Mouse (Mus musculus) large intestine, adult 2 months (tissue): ENCODE data around the gene Cldn6. TPM values are rescaled to one million over a fixed set of nuclear protein-coding genes. Genes with fewer than 3 reads are reported as not detected.
A peak's percentile ranks its signal among the peaks of the same experiment; 100 is the strongest.

ENCODE experiments used
- DNase-seq: peaks from one replicate; pipeline ENCODE4 v3.0.0-alpha.2; 2012; ENCODE audit warnings: low read depth, low spot score
- WGBS: fragments of 180-500 bp; shearing (Covaris S2); methylation state at CpG from one replicate; pipeline ENCODE4 v1.1.7; 2018; 5-methylcytosine and 5-hydroxymethylcytosine counted together
- polyA plus RNA-seq: library from polyadenylated mRNA; depleted of rRNA; stranded (reverse); fragments of >200 nt; gene quantifications from 2 replicates; pipeline ENCODE4 v1.2.3, GENCODE M21; 2012; rRNA removed

The Cldn6 gene
- not detected in 2 replicates for polyA plus RNA-seq

GRCm38 (mm10) chr17:23679127-23679835 is at the start of gene Cldn6:
Gene Cldn6 (plus strand): TSS chr17:23679249.
- 15% methylated on average over 38 of the region's 38 CpGs for WGBS
- no peak for DNase-seq

- WGBS = 14% methylated on average over 22 of the region's 22 CpGs
- no peak for DNase-seq
Observed at GRCm38 (mm10) chr17:23630195-23631020, 48.6 kb upstream of the Cldn6 start.

- WGBS = 72% methylated on average over 8 of the region's 8 CpGs
- DNase-seq = no peak
Observed at GRCm38 (mm10) chr17:23631241-23631640, 47.8 kb upstream of the Cldn6 start.

GRCm38 (mm10) chr17:23644613-23645495 is 34.2 kb upstream of the Cldn6 start, which contains the start of gene Mmp25:
Gene Mmp25 (minus strand): TSS chr17:23645277.
- 2% methylated on average over 58 of the region's 58 CpGs for whole genome bisulfite sequencing
- no peak for DNase-seq

- 57% methylated on average over 10 of the region's 10 CpGs for WGBS
- DNase-seq = no peak
Observed at GRCm38 (mm10) chr17:23645894-23646293, 33.2 kb upstream of the Cldn6 start.

GRCm38 (mm10) chr17:23651363-23651762 is 27.7 kb upstream of the Cldn6 start:
- WGBS = 64% methylated on average over 6 of the region's 6 CpGs

GRCm38 (mm10) chr17:23653324-23653723 is 25.7 kb upstream of the Cldn6 start:
- WGBS = 75% methylated on average over 2 of the region's 2 CpGs
- no peak for DNase-seq

More at GRCm38 (mm10) chr17:23651363-23651762, 27.7 kb upstream of the Cldn6 start:
- no peak for DNase-seq

- WGBS = 37% methylated on average over 6 of the region's 6 CpGs
Observed at GRCm38 (mm10) chr17:23654001-23654400, 25.0 kb upstream of the Cldn6 start.

GRCm38 (mm10) chr17:23654410-23654809 is 24.6 kb upstream of the Cldn6 start:
- WGBS = 51% methylated on average over 2 of the region's 2 CpGs

More at GRCm38 (mm10) chr17:23654001-23654400, 25.0 kb upstream of the Cldn6 start:
- no peak for DNase-seq

GRCm38 (mm10) chr17:23658450-23658849 is 20.6 kb upstream of the Cldn6 start:
- DNase-seq = no peak
- 75% methylated on average over 3 of the region's 3 CpGs for WGBS

More at GRCm38 (mm10) chr17:23654410-23654809, 24.6 kb upstream of the Cldn6 start:
- no peak for DNase-seq

GRCm38 (mm10) chr17:23660117-23660875 is 18.8 kb upstream of the Cldn6 start, which contains the start of gene Bicdl2:
Gene Bicdl2 (plus strand): TSS chr17:23660506.
- 4% methylated on average over 27 of the region's 27 CpGs for WGBS
- DNase-seq = peak; percentile 69

GRCm38 (mm10) chr17:23660876-23661200 is 18.2 kb upstream of the Cldn6 start:
- DNase-seq = no peak

GRCm38 (mm10) chr17:23661526-23661925 is 17.5 kb upstream of the Cldn6 start:
- no peak for DNase-seq

More at GRCm38 (mm10) chr17:23660876-23661200, 18.2 kb upstream of the Cldn6 start:
- 1% methylated on average over 14 of the region's 14 CpGs for WGBS

GRCm38 (mm10) chr17:23664556-23665021 is 14.5 kb upstream of the Cldn6 start:
- DNase-seq = no peak
- WGBS = 9% methylated on average over 5 of the region's 5 CpGs

More at GRCm38 (mm10) chr17:23661526-23661925, 17.5 kb upstream of the Cldn6 start:
- 13% methylated on average over 9 of the region's 9 CpGs for WGBS

- WGBS = 89% methylated on average over 14 of the region's 14 CpGs
Observed at GRCm38 (mm10) chr17:23665511-23665910, 13.5 kb upstream of the Cldn6 start.

GRCm38 (mm10) chr17:23670516-23671074 is 8.5 kb upstream of the Cldn6 start:
- 91% methylated on average over 7 of the region's 7 CpGs for WGBS

More at GRCm38 (mm10) chr17:23665511-23665910, 13.5 kb upstream of the Cldn6 start:
- DNase-seq = no peak

GRCm38 (mm10) chr17:23671519-23671918 is 7.5 kb upstream of the Cldn6 start:
- WGBS = 93% methylated on average over 3 of the region's 3 CpGs
- no peak for DNase-seq

More at GRCm38 (mm10) chr17:23670516-23671074, 8.5 kb upstream of the Cldn6 start:
- DNase-seq = no peak

- DNase-seq = no peak
- 31% methylated on average over 3 of the region's 3 CpGs for WGBS
Observed at GRCm38 (mm10) chr17:23672761-23673160, 6.3 kb upstream of the Cldn6 start.
